Mouse (Mus musculus) heart, adult 2 months (tissue): ENCODE measurements at regions not wholly inside any gene's neighbourhood (a gene's known extent, or its start where the extent isn't known, plus 50 kb on each side); places are given as distances from the start of the nearest gene placed in this dataset.

Experiments
- CTCF ChIP-seq: fragments of 200-600 bp; IDR thresholded peaks from 2 replicates; pipeline ENCODE4 v1.8.1; 2022; ENCODE audit warnings: antibody characterized with exemption, mild to moderate bottlenecking, moderate library complexity
- EP300 ChIP-seq: fragments of 200-500 bp; IDR thresholded peaks from 2 replicates; pipeline ENCODE4 v1.6.1; 2011; ENCODE audit warnings: low read depth, low read length, control low read depth; ENCODE audit not compliant: insufficient read depth
- POLR2A ChIP-seq: fragments of 200-500 bp; IDR thresholded peaks from 2 replicates; pipeline ENCODE4 v1.6.1; 2011; ENCODE audit warnings: mild to moderate bottlenecking, low read depth, low read length, control low read depth; ENCODE audit not compliant: insufficient read depth

GRCm38 (mm10) chr16:23780440-23781231 is 110.1 kb downstream of the Sst start:
- TF ChIP-seq CTCF (no peak), EP300 (no peak), POLR2A (no peak)
